Mouse (Mus musculus) CH12.LX (cell line): ENCODE results near the gene Fgfr2. TPM values are rescaled to one million over a fixed set of nuclear protein-coding genes. Genes with fewer than 3 reads are reported as not detected.

Source experiments
- DNase-seq: peaks from one replicate; pipeline ENCODE4 v3.0.0-alpha.2; 2013; ENCODE audit errors: extremely low read depth
- H3K27ac ChIP-seq: 2 replicates; pipeline ENCODE4 v1.5.1; 2012; ENCODE audit warnings: low read depth, mild to moderate bottlenecking, control low read depth, moderate library complexity; ENCODE audit not compliant: insufficient read depth
- H3K27me3 ChIP-seq: replicated peaks from 2 replicates; pipeline ENCODE3; 2012; ENCODE audit warnings: inconsistent platforms
- H3K36me3 ChIP-seq, 2 experiments: replicated peaks in 1 of 2; 2 replicates each; pipeline versions ENCODE3 to v1.6.1; 2012; ENCODE audit warnings: inconsistent platforms in 1 of 2, low read length in 1 of 2, mild to moderate bottlenecking in 1 of 2, mixed read lengths in 1 of 2, moderate library complexity in 1 of 2; ENCODE audit not compliant: control insufficient read depth in 1 of 2, insufficient read depth in 1 of 2
- H3K4me1 ChIP-seq, 2 experiments: 2 replicates each; pipeline ENCODE4 v1.6.1; 2012; ENCODE audit warnings: inconsistent platforms in 1 of 2, moderate library complexity in 1 of 2; ENCODE audit not compliant: insufficient read depth in 2 of 2, control insufficient read depth in 1 of 2
- H3K4me2 ChIP-seq: 2 replicates; pipeline ENCODE4 v1.6.1; 2012; ENCODE audit warnings: low read depth, mild to moderate bottlenecking, control low read depth; ENCODE audit not compliant: poor library complexity, insufficient read depth, severe bottlenecking
- H3K4me3 ChIP-seq, 3 experiments: fragments of 150-350 bp in 1 of 3; sonication (generic) in 1 of 3; replicated peaks in 1 of 3; 2 replicates each; pipeline versions ENCODE3 to v1.5.1; 2011 to 2012; ENCODE audit warnings: low read depth in 2 of 3, low read length in 2 of 3, mild to moderate bottlenecking in 2 of 3, moderate library complexity in 2 of 3, control low read depth in 1 of 3, improper control_type of control experiment in 1 of 3, inconsistent platforms in 1 of 3, mixed read lengths in 1 of 3; ENCODE audit not compliant: poor library complexity in 1 of 3
- H3K79me2 ChIP-seq: replicated peaks from 2 replicates; pipeline ENCODE4 v1.6.1; 2012; ENCODE audit warnings: mild to moderate bottlenecking, moderate library complexity; ENCODE audit not compliant: control insufficient read depth, poor library complexity, insufficient read depth, severe bottlenecking; ENCODE audit errors: extremely low read depth
- H3K9ac ChIP-seq: 2 replicates; pipeline ENCODE4 v1.6.1; 2012; ENCODE audit warnings: low read depth, mild to moderate bottlenecking, control low read depth, moderate library complexity; ENCODE audit not compliant: insufficient read depth
- H3K9me3 ChIP-seq: replicated peaks from 2 replicates; pipeline ENCODE3; 2012; ENCODE audit warnings: low read length, inconsistent platforms, mixed read lengths
- BHLHE40 ChIP-seq: IDR thresholded peaks from 2 replicates; pipeline ENCODE4 v1.6.1; 2011; ENCODE audit warnings: mild to moderate bottlenecking, low read depth, low read length, improper control_type of control experiment
- CHD1 ChIP-seq: IDR thresholded peaks from 2 replicates; pipeline ENCODE4 v1.6.1; 2012; ENCODE audit warnings: low read depth, low read length, improper control_type of control experiment, inconsistent platforms
- CHD2 ChIP-seq: IDR thresholded peaks from 2 replicates; pipeline ENCODE4 v1.6.1; 2011; ENCODE audit warnings: low read length, improper control_type of control experiment
- CTCF ChIP-seq, 2 experiments: IDR thresholded peaks in 1 of 2; conservative IDR thresholded peaks in 1 of 2; 2 replicates each; pipeline ENCODE4 v1.5.1; 2011 to 2012; ENCODE audit warnings: low read depth in 2 of 2, low read length in 2 of 2, improper control_type of control experiment in 1 of 2, inconsistent platforms in 1 of 2, mild to moderate bottlenecking in 1 of 2, moderate library complexity in 1 of 2
- E2F4 ChIP-seq: IDR thresholded peaks from 2 replicates; pipeline ENCODE4 v1.6.1; 2011; ENCODE audit warnings: low read depth, low read length, improper control_type of control experiment; ENCODE audit not compliant: insufficient replicate concordance
- ETS1 ChIP-seq: conservative IDR thresholded peaks from 2 replicates; pipeline ENCODE4 v1.6.1; 2012; ENCODE audit warnings: low read depth, mild to moderate bottlenecking, inconsistent platforms, low read length, improper control_type of control experiment, moderate library complexity
- GABPA ChIP-seq: IDR thresholded peaks from 2 replicates; pipeline ENCODE4 v1.6.1; 2012; ENCODE audit warnings: low read depth, low read length, improper control_type of control experiment, inconsistent platforms; ENCODE audit not compliant: insufficient replicate concordance
- HCFC1 ChIP-seq: IDR thresholded peaks from 2 replicates; pipeline ENCODE4 v1.6.1; 2012; ENCODE audit warnings: low read depth, mild to moderate bottlenecking, inconsistent platforms, low read length, improper control_type of control experiment
- KAT2A ChIP-seq: IDR thresholded peaks from 2 replicates; pipeline ENCODE4 v1.6.1; 2012; ENCODE audit warnings: low read length, improper control_type of control experiment, inconsistent platforms; ENCODE audit not compliant: insufficient replicate concordance
- MAFK ChIP-seq: IDR thresholded peaks from 2 replicates; pipeline ENCODE4 v1.6.1; 2011; ENCODE audit warnings: low read length, improper control_type of control experiment; ENCODE audit not compliant: insufficient replicate concordance
- MAX ChIP-seq: IDR thresholded peaks from 2 replicates; pipeline ENCODE4 v1.6.1; 2011; ENCODE audit warnings: low read length, improper control_type of control experiment
- MEF2A ChIP-seq: IDR thresholded peaks from 2 replicates; pipeline ENCODE4 v1.6.1; 2014; ENCODE audit warnings: low read depth, mild to moderate bottlenecking, inconsistent platforms, low read length, improper control_type of control experiment, borderline replicate concordance
- MXI1 ChIP-seq: IDR thresholded peaks from 2 replicates; pipeline ENCODE4 v1.6.1; 2011; ENCODE audit warnings: mild to moderate bottlenecking, low read depth, low read length, improper control_type of control experiment
- MYC ChIP-seq: IDR thresholded peaks from 2 replicates; pipeline ENCODE4 v1.6.1; 2011; ENCODE audit warnings: low read depth, mild to moderate bottlenecking, improper control_type of control experiment, low read length
- NELFE ChIP-seq: IDR thresholded peaks from 2 replicates; pipeline ENCODE4 v1.6.1; 2011; ENCODE audit warnings: low read depth, low read length, improper control_type of control experiment
- NRF1 ChIP-seq: IDR thresholded peaks from 2 replicates; pipeline ENCODE4 v1.6.1; 2014; ENCODE audit warnings: low read depth, mild to moderate bottlenecking, inconsistent platforms, low read length, improper control_type of control experiment, moderate library complexity
- PAX5 ChIP-seq: IDR thresholded peaks from 2 replicates; pipeline ENCODE4 v1.6.1; 2012; ENCODE audit warnings: low read length, inconsistent platforms, mixed read lengths
- POLR2AphosphoS2 ChIP-seq: IDR thresholded peaks from 2 replicates; pipeline ENCODE4 v1.6.1; 2011; ENCODE audit warnings: low read depth, low read length, improper control_type of control experiment
- RCOR1 ChIP-seq: conservative IDR thresholded peaks from 2 replicates; pipeline ENCODE4 v1.6.1; 2012; ENCODE audit warnings: low read depth, mild to moderate bottlenecking, inconsistent platforms, low read length, improper control_type of control experiment
- SIN3A ChIP-seq: IDR thresholded peaks from 2 replicates; pipeline ENCODE4 v1.6.1; 2012; ENCODE audit warnings: low read length, improper control_type of control experiment, inconsistent platforms
- SMC3 ChIP-seq: IDR thresholded peaks from 2 replicates; pipeline ENCODE4 v1.6.1; 2011; ENCODE audit warnings: low read depth, low read length, improper control_type of control experiment
- TBP ChIP-seq: conservative IDR thresholded peaks from 2 replicates; pipeline ENCODE4 v1.6.1; 2011; ENCODE audit warnings: low read depth, low read length, improper control_type of control experiment
- UBTF ChIP-seq: IDR thresholded peaks from 2 replicates; pipeline ENCODE4 v1.6.1; 2012; ENCODE audit warnings: low read depth, mild to moderate bottlenecking, inconsistent platforms, low read length, improper control_type of control experiment, moderate library complexity
- USF1 ChIP-seq: IDR thresholded peaks from 2 replicates; pipeline ENCODE4 v1.6.1; 2014; ENCODE audit warnings: low read depth, mild to moderate bottlenecking, inconsistent platforms, low read length, improper control_type of control experiment
- USF2 ChIP-seq: conservative IDR thresholded peaks from 2 replicates; pipeline ENCODE4 v1.6.1; 2011; ENCODE audit warnings: low read depth, low read length, improper control_type of control experiment
- ZMIZ1 ChIP-seq: IDR thresholded peaks from 2 replicates; pipeline ENCODE4 v1.6.1; 2012; ENCODE audit warnings: low read depth, mild to moderate bottlenecking, inconsistent platforms, low read length, improper control_type of control experiment
- ZNF384 ChIP-seq: IDR thresholded peaks from 2 replicates; pipeline ENCODE4 v1.6.1; 2012; ENCODE audit warnings: low read depth, low read length, improper control_type of control experiment, inconsistent platforms
- dilution Hi-C: fragments of 300-500 bp; cut with MboI; formaldehyde crosslinking; loops from 2 replicates; pipeline ENCODE4 v1.14.3; 2020; ENCODE audit warnings: low sequenced_read_pairs; ENCODE audit not compliant: extremely low pct_unique_long_range_greater_than_20kb, extremely low pct_ligation_motif_present
- in situ Hi-C: fragments of 300-500 bp; cut with MboI; formaldehyde crosslinking; loops from 3 replicates; pipeline ENCODE4 v1.14.3; 2019; ENCODE audit warnings: low sequenced_read_pairs, low pct_ligation_motif_present, low pct_unique_long_range_greater_than_20kb, mixed read lengths
- polyA plus RNA-seq: library from polyadenylated mRNA; unstranded; fragments of >175 nt; gene quantifications from 2 replicates; pipeline ENCODE4 v1.2.1, GENCODE M21; 2012; ENCODE audit warnings: low read depth; ENCODE audit not compliant: insufficient read length
- total RNA-seq, 2 experiments: library from RNA; depleted of rRNA; stranded (reverse); fragments of 300-350 nt in 1 of 2; fragments of >200 nt in 1 of 2; gene quantifications; 2 replicates each; pipeline ENCODE4 v1.2.3; 2012 to 2014

Fgfr2 gene
- total and polyA plus RNA-seq, 3 experiments: not detected

DNA sequence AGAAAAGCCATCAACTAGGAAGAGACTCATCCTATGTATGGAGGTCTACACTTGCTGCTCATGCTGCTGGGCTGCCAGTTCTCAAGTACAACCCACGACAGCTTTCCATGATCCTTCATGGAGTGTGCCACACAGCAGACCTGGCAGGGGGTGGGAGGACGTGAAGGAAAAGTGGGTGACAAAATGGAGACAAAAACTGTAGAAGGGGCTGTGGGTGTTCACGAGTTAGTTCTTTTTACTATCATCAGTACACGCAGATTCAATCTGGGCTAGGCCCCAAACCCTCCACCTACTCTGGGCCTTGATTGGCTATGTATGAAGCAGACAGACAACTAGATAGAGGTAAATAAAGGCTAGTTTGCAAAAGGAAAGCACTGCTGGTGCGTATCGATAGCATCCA lies 359.8 kb downstream of the Fgfr2 start:
- Histone ChIP-seq H3K4me2 (no peak overlapping the region), H3K79me2 (peaks cover 17% of the 10 kb centered on the region), H3K4me1 (peaks cover 60 to 97% of the 10 kb centered on the region in 2 experiments), H3K27ac (peak overlapping the region; percentile 97), H3K4me3 (peak overlapping the region in 1 of 3 experiments; percentile 19), H3K27me3 (no peaks in the 10 kb centered on the region), H3K36me3 (peaks cover 25 to 57% of the 10 kb centered on the region in 2 experiments), H3K9me3 (no peaks in the 10 kb centered on the region), H3K9ac (peak overlapping the region; percentile 59)
- TF ChIP-seq SIN3A (no peak), CHD1 (no peak), BHLHE40 (no peak), MXI1 (no peak), POLR2AphosphoS2 (no peak), ZMIZ1 (no peak), KAT2A (no peak), MAFK (no peak), MEF2A (no peak), USF2 (no peak), NRF1 (no peak), UBTF (no peak), USF1 (no peak), CHD2 (no peak)
- dilution Hi-C loops: no loop called here
- in situ Hi-C loops: no loop called here
- no peak for DNase-seq

DNA sequence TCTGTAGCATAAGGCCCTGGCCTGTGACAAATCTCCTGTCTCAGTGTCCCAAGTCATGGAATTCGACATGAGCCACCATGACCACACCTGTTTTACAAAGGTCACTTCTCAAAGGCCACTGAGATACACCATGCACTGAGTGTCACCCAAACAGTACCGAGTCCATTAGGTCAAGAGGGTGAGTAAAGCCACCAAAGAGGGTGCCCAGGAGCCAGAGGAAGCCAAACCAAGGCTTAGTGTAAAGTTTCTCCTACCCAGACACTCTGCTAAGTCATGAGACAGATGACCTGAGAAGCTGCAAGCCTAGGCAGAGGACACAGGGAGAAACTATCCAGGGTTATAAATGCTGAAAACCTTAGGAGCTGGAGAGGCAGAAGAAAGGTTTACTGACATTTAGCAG lies 361.7 kb downstream of the Fgfr2 start:
- no peak overlapping the region; the same call in 1 of the 2 replicates for H3K9ac ChIP-seq
- H3K9me3 ChIP-seq: no peaks in the 10 kb centered on the region
- H3K4me3 ChIP-seq: no peak overlapping the region
- no peak overlapping the region for H3K4me2 ChIP-seq
- peaks cover 54 to 97% of the 10 kb centered on the region in 2 experiments for H3K4me1 ChIP-seq
- H3K36me3 ChIP-seq: peaks cover 36 to 69% of the 10 kb centered on the region in 2 experiments
- H3K79me2 ChIP-seq: peaks cover 13% of the 10 kb centered on the region
- peak overlapping the region; percentile 63 for H3K27ac ChIP-seq
- TF ChIP-seq CHD2: no peak
- TF ChIP-seq HCFC1: no peak
- TF ChIP-seq MXI1: no peak
- no peak for TF ChIP-seq MYC
- TF ChIP-seq NELFE: no peak
- TF ChIP-seq GABPA: no peak
- no peak for TF ChIP-seq MAX
- TF ChIP-seq E2F4: no peak
- no peak for TF ChIP-seq TBP
- no peak for TF ChIP-seq CTCF (conservative IDR thresholded peaks at IDR 0.05 in 1 of 2, IDR thresholded peaks at IDR 0.05 in 1 of 2; ENCODE audit: low read depth in 2 of 2, low read length in 2 of 2)
- TF ChIP-seq NRF1: no peak
- no peak for TF ChIP-seq ZNF384
- no peak for TF ChIP-seq SMC3
- no peak for TF ChIP-seq MEF2A
- no peak for TF ChIP-seq ZMIZ1
- no peak for TF ChIP-seq RCOR1
- TF ChIP-seq PAX5: no peak
- no peak for TF ChIP-seq MAFK
- no peak for TF ChIP-seq ETS1
- H3K27me3 ChIP-seq: no peaks in the 10 kb centered on the region
- dilution Hi-C loops (no loop called here), in situ Hi-C loops (no loop called here)
- no peak for DNase-seq
